Mouse (Mus musculus) liver, adult 2 months (tissue): ENCODE results near the gene Cfd.

Source experiments
- CTCF ChIP-seq: fragments of 200-500 bp; IDR thresholded peaks from 2 replicates; pipeline ENCODE4 v1.5.1; 2011; ENCODE audit warnings: low read depth, low read length, control low read depth
- POLR2A ChIP-seq: fragments of 200-500 bp; IDR thresholded peaks from 2 replicates; pipeline ENCODE4 v1.6.1; 2011; ENCODE audit warnings: low read length, control low read depth; ENCODE audit not compliant: insufficient read depth; ENCODE audit errors: extremely low read depth

GRCm38 (mm10) chr10:79861230-79862048 is 29.2 kb upstream of the Cfd start:
- TF ChIP-seq CTCF (no peak), POLR2A (no peak)
